Mouse (Mus musculus) embryonic facial prominence, embryonic 10.5 days (tissue): ENCODE measurements around the gene Gm20431. TPM values are rescaled to one million over a fixed set of nuclear protein-coding genes. Genes with fewer than 3 reads are reported as not detected.
"Not testable (repeated sequence)": the region's sequence is repeated elsewhere in the genome, so short reads cannot be mapped to it uniquely, and the experiment has no call there.

ENCODE experiments used
- DNase-seq: peaks from one replicate; pipeline ENCODE4 v3.0.0-alpha.2; 2017; ENCODE audit warnings: low spot score
- H3K27ac ChIP-seq: fragments of 300-500 bp; sonication (generic); replicated peaks from 2 replicates; pipeline ENCODE4 v1.5.1; 2016; ENCODE audit warnings: mild to moderate bottlenecking
- H3K27me3 ChIP-seq: fragments of 300-500 bp; sonication (generic); replicated peaks from 2 replicates; pipeline ENCODE4 v1.6.1; 2016; ENCODE audit warnings: low read depth, mild to moderate bottlenecking; ENCODE audit not compliant: poor library complexity, severe bottlenecking
- H3K36me3 ChIP-seq: fragments of 300-500 bp; sonication (generic); replicated peaks from 2 replicates; pipeline ENCODE4 v1.6.1; 2016; ENCODE audit warnings: mild to moderate bottlenecking, moderate library complexity
- H3K4me1 ChIP-seq: fragments of 300-500 bp; sonication (generic); 2 replicates; pipeline ENCODE4 v1.6.1; 2016
- H3K4me3 ChIP-seq: fragments of 300-500 bp; sonication (generic); 2 replicates; pipeline ENCODE4 v1.5.1; 2016; ENCODE audit warnings: mild to moderate bottlenecking, moderate library complexity
- H3K9me3 ChIP-seq: fragments of 300-500 bp; sonication (generic); 2 replicates; pipeline ENCODE4 v1.6.1; 2016; ENCODE audit warnings: mild to moderate bottlenecking
- WGBS: fragments of 180-500 bp; shearing (Covaris S2); methylation state at CpG from one replicate; pipeline ENCODE4 v1.1.7; 2016; 5-methylcytosine and 5-hydroxymethylcytosine counted together
- polyA plus RNA-seq: library from polyadenylated mRNA; unstranded; fragments of >200 nt; fragmentation: Nextera tagmentation; extraction: Ambion mirVana; gene quantifications from 2 replicates; pipeline ENCODE4 v1.2.1, GENCODE M21; 2016

The Gm20431 gene
- polyA plus RNA-seq, 1 experiment from 2014 or later, result 4.9 TPM

- no peak for DNase-seq
- peaks cover 6% of the 10 kb centered on the region; the same call in 1 of the 2 replicates for H3K9me3 ChIP-seq
- H3K27ac ChIP-seq, result no peak overlapping the region
- peaks cover 86% of the 10 kb centered on the region for H3K36me3 ChIP-seq
- peaks cover 9% of the 10 kb centered on the region for H3K4me1 ChIP-seq
- H3K27me3 ChIP-seq, result no peaks in the 10 kb centered on the region
- no peak overlapping the region for H3K4me3 ChIP-seq
- WGBS, result 92% methylated on average over 3 of the region's 3 CpGs
Measured at GRCm38 (mm10) chr2:167617034-167617433, 44.3 kb downstream of the Gm20431 start.

GRCm38 (mm10) chr2:167613335-167613734 is 48.0 kb downstream of the Gm20431 start:
- not testable (repeated sequence) for H3K4me3 ChIP-seq, DNase-seq, H3K9me3 ChIP-seq, H3K4me1 ChIP-seq, H3K27ac ChIP-seq, H3K27me3 ChIP-seq
- H3K36me3 ChIP-seq, result peaks cover 94% of the 10 kb centered on the region
- 95% methylated on average over 7 of the region's 7 CpGs for WGBS

- no peak for DNase-seq
- Histone ChIP-seq H3K4me3 (no peak overlapping the region), H3K36me3 (peaks cover 88% of the 10 kb centered on the region), H3K4me1 (0 out of 2 replicates have a peak, but pooled peaks cover under 1% of the 10 kb centered on the region), H3K27ac (no peak overlapping the region), H3K27me3 (no peaks in the 10 kb centered on the region), H3K9me3 (peaks cover 6% of the 10 kb centered on the region; the same call in 1 of the 2 replicates)
- 96% methylated on average over 14 of the region's 14 CpGs for WGBS
Measured at GRCm38 (mm10) chr2:167612122-167612521, 49.2 kb downstream of the Gm20431 start.

- WGBS, result 92% methylated on average over 10 of the region's 10 CpGs
- Histone ChIP-seq H3K9me3 (peaks cover 6% of the 10 kb centered on the region; the same call in 1 of the 2 replicates), H3K4me1 (0 out of 2 replicates have a peak, but pooled peaks cover 2% of the 10 kb centered on the region), H3K36me3 (peaks cover 88% of the 10 kb centered on the region), H3K27ac (no peak overlapping the region), H3K4me3 (no peak overlapping the region), H3K27me3 (no peaks in the 10 kb centered on the region)
- no peak for DNase-seq
Measured at GRCm38 (mm10) chr2:167611287-167611686, 50.0 kb downstream of the Gm20431 start.

GRCm38 (mm10) chr2:167606745-167607123 is 54.6 kb downstream of the Gm20431 start:
- no peak overlapping the region for H3K4me3 ChIP-seq
- peaks cover 44% of the 10 kb centered on the region for H3K36me3 ChIP-seq
- no peak for DNase-seq
- 84% methylated on average over 4 of the region's 4 CpGs for WGBS
- no peak overlapping the region for H3K27ac ChIP-seq
- H3K27me3 ChIP-seq, result peaks cover 11% of the 10 kb centered on the region
- peaks cover 38% of the 10 kb centered on the region for H3K4me1 ChIP-seq
- no peaks in the 10 kb centered on the region for H3K9me3 ChIP-seq

- H3K4me3 ChIP-seq, result no peak overlapping the region
- no peak for DNase-seq
- peaks cover 11% of the 10 kb centered on the region for H3K27me3 ChIP-seq
- H3K27ac ChIP-seq, result no peak overlapping the region
- H3K4me1 ChIP-seq, result peaks cover 39% of the 10 kb centered on the region
- no peaks in the 10 kb centered on the region for H3K9me3 ChIP-seq
- WGBS, result 79% methylated on average over 17 of the region's 17 CpGs
- peaks cover 38% of the 10 kb centered on the region for H3K36me3 ChIP-seq
Measured at GRCm38 (mm10) chr2:167605817-167606744, 55.2 kb downstream of the Gm20431 start.

- 28% methylated on average over 11 of the region's 11 CpGs for WGBS
- H3K4me3 ChIP-seq, result no peak overlapping the region
- H3K27ac ChIP-seq, result no peak overlapping the region
- peaks cover 47% of the 10 kb centered on the region for H3K4me1 ChIP-seq
- H3K9me3 ChIP-seq, result no peaks in the 10 kb centered on the region
- peaks cover 30% of the 10 kb centered on the region for H3K36me3 ChIP-seq
- peaks cover 11% of the 10 kb centered on the region for H3K27me3 ChIP-seq
- DNase-seq, result peak; percentile 90
Measured at GRCm38 (mm10) chr2:167605178-167605794, 56.0 kb downstream of the Gm20431 start.

GRCm38 (mm10) chr2:167602978-167603377 is 58.3 kb downstream of the Gm20431 start:
- Histone ChIP-seq H3K4me1 (peaks cover 70% of the 10 kb centered on the region), H3K27me3 (peaks cover 11% of the 10 kb centered on the region), H3K36me3 (peaks cover 17% of the 10 kb centered on the region), H3K9me3 (no peaks in the 10 kb centered on the region), H3K4me3 (no peak overlapping the region), H3K27ac (peak overlapping the region; percentile 66)
- 38% methylated on average over 5 of the region's 5 CpGs for whole genome bisulfite sequencing
- peak; percentile 66 for DNase-seq

GRCm38 (mm10) chr2:167602364-167602763 is 58.9 kb downstream of the Gm20431 start:
- no peak for DNase-seq
- Histone ChIP-seq H3K27ac (peak overlapping the region; percentile 66; the same call in 1 of the 2 replicates), H3K4me1 (peaks cover 77% of the 10 kb centered on the region), H3K27me3 (peaks cover 11% of the 10 kb centered on the region), H3K4me3 (no peak overlapping the region), H3K36me3 (peaks cover 13% of the 10 kb centered on the region), H3K9me3 (no peaks in the 10 kb centered on the region)
- WGBS, result 73% methylated on average over 2 of the region's 2 CpGs

GRCm38 (mm10) chr2:167600481-167600995 is 60.8 kb downstream of the Gm20431 start:
- WGBS, result 68% methylated on average over 8 of the region's 8 CpGs
- no peak overlapping the region for H3K4me3 ChIP-seq
- no peaks in the 10 kb centered on the region for H3K9me3 ChIP-seq
- DNase-seq, result no peak
- H3K4me1 ChIP-seq, result peaks cover 93% of the 10 kb centered on the region
- peak overlapping the region; percentile 91 for H3K27ac ChIP-seq
- H3K27me3 ChIP-seq, result peaks cover 11% of the 10 kb centered on the region
- no peaks in the 10 kb centered on the region for H3K36me3 ChIP-seq

GRCm38 (mm10) chr2:167599917-167600316 is 61.4 kb downstream of the Gm20431 start:
- Histone ChIP-seq H3K36me3 (no peaks in the 10 kb centered on the region), H3K9me3 (no peaks in the 10 kb centered on the region), H3K27me3 (peaks cover 11% of the 10 kb centered on the region), H3K4me3 (no peak overlapping the region), H3K4me1 (peaks cover 93% of the 10 kb centered on the region), H3K27ac (peak overlapping the region; percentile 91)
- 72% methylated on average over 6 of the region's 6 CpGs for WGBS
- no peak for DNase-seq

GRCm38 (mm10) chr2:167599195-167599594 is 62.1 kb downstream of the Gm20431 start:
- peak overlapping the region; percentile 91 for H3K27ac ChIP-seq
- peaks cover 5% of the 10 kb centered on the region; the same call in 1 of the 2 replicates for H3K27me3 ChIP-seq
- whole genome bisulfite sequencing, result 49% methylated on average over 5 of the region's 5 CpGs
- H3K9me3 ChIP-seq, result no peaks in the 10 kb centered on the region
- no peaks in the 10 kb centered on the region for H3K36me3 ChIP-seq
- H3K4me3 ChIP-seq, result no peak overlapping the region
- no peak for DNase-seq
- peaks cover 93% of the 10 kb centered on the region for H3K4me1 ChIP-seq
